In the genomic region with DNA sequence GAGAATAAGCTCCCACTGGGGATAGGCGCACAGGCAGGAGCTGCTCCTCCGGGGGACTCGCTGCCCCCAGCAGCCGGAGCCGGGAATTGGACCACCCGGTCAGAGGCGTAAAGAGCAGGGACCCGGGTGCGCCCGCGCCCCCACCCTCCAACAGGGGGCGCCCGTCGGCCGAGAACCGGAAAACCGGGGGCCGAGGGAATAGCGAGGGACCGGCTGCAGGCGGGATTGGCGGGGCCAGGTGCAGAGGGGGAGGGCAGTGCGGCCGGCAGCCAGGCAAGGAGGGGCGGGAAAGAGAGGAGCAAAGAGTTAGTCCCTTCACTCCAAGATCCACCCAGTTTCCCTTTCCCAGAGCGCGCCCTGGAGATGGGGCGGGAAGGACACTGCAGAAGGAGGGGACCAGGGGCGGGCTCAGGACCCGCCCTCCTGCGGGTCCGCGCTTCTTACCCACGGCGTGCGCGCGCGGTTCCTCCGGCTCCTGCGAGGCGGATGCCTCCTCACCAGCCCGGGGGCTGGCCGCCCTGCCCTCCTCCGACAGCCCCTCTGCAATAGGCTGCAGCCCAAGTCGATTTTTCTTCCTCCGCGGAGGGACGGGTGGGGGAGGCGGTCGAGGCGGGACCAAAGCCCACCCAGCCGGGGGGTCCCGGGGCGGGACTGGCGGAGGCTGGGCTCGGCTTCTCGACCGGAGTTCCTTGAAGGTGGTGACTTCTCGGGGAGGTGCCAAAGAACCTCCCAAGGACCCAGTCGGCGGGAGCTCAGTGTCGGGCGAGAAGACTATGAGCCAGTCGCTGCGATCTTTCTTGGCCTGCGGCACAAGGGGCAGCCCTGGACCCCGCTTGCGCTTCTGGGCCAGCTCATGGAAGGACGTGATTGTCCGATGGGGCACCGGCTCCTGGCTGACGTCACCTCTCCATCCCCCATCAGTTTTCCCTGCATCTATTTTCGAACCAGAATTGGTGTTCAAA, we compare ENCODE assay signal across 8 mouse cellular contexts. TPM values are rescaled to one million over a fixed set of nuclear protein-coding genes. Genes with fewer than 3 reads are reported as not detected.
DNase-seq lines count a peak whose midpoint lies in the region; ATAC-seq and TF ChIP-seq lines count a peak whose summit lies in the region.

No protein-coding gene starts in this region.

- H3K36me3 ChIP-seq in embryonic facial prominence, embryonic 12.5 days: peaks cover 29% of the 10 kb centered on the region
- H3K36me3 ChIP-seq in kidney, adult 2 months (ENCODE audit: control insufficient read depth, insufficient read depth, low read length): no peaks in the 10 kb centered on the region
- H3K36me3 ChIP-seq in limb, embryonic 13.5 days: peaks cover 29% of the 10 kb centered on the region
- peaks cover 25% of the 10 kb centered on the region for H3K36me3 ChIP-seq in midbrain, embryonic 15.5 days (replicated peaks)

- no peaks in the 10 kb centered on the region for H3K9me3 ChIP-seq in embryonic facial prominence, embryonic 12.5 days
- H3K9me3 ChIP-seq in limb, embryonic 13.5 days: no peaks in the 10 kb centered on the region
- H3K9me3 ChIP-seq in midbrain, embryonic 15.5 days: no peaks in the 10 kb centered on the region

- TF ChIP-seq POLR2A in kidney, adult 2 months (IDR thresholded peaks at IDR 0.05; ENCODE audit: low read depth, low read length): no peak

- under 1% methylated on average over 70 of the region's 74 CpGs for WGBS in embryonic facial prominence, embryonic 12.5 days
- WGBS in kidney, adult 2 months: under 1% methylated on average over 74 of the region's 74 CpGs
- under 1% methylated on average over 68 of the region's 74 CpGs for WGBS in limb, embryonic 13.5 days
- under 1% methylated on average over 70 of the region's 74 CpGs for WGBS in midbrain, embryonic 15.5 days

- peak overlapping the region; percentile 65 for H3K4me3 ChIP-seq in embryonic facial prominence, embryonic 12.5 days
- H3K4me3 ChIP-seq in kidney, adult 2 months (ENCODE audit: insufficient read depth, low read depth, low read length): peak overlapping the region; percentile 62
- peak overlapping the region; percentile 59 for H3K4me3 ChIP-seq in limb, embryonic 13.5 days
- peak overlapping the region; percentile 56 for H3K4me3 ChIP-seq in midbrain, embryonic 15.5 days

- H3K9ac ChIP-seq in embryonic facial prominence, embryonic 12.5 days: peak overlapping the region; percentile 72
- peak overlapping the region; percentile 74 for H3K9ac ChIP-seq in limb, embryonic 13.5 days
- peak overlapping the region; percentile 75 for H3K9ac ChIP-seq in midbrain, embryonic 15.5 days

- peak overlapping the region; percentile 78 for H3K27ac ChIP-seq in embryonic facial prominence, embryonic 12.5 days
- no peak overlapping the region for H3K27ac ChIP-seq in kidney, adult 2 months (ENCODE audit: insufficient read depth, low read depth, low read length)
- peak overlapping the region; percentile 88 for H3K27ac ChIP-seq in limb, embryonic 13.5 days
- peak overlapping the region; percentile 86 for H3K27ac ChIP-seq in midbrain, embryonic 15.5 days

- peak; percentile 67 for ATAC-seq in embryonic facial prominence, embryonic 12.5 days (ENCODE audit: insufficient number of reproducible peaks, insufficient read depth, low FRiP score, low TSS enrichment)
- ATAC-seq in limb, embryonic 13.5 days (ENCODE audit: low FRiP score, low read depth): peak; percentile 78
- ATAC-seq in midbrain, embryonic 15.5 days (replicated peaks): peak; percentile 28

- H3K27me3 ChIP-seq in embryonic facial prominence, embryonic 12.5 days: peaks cover 23% of the 10 kb centered on the region
- no peaks in the 10 kb centered on the region for H3K27me3 ChIP-seq in kidney, adult 2 months (replicated peaks; ENCODE audit: control insufficient read depth, insufficient read depth, low read length)
- H3K27me3 ChIP-seq in limb, embryonic 13.5 days: peaks cover 33% of the 10 kb centered on the region
- 0 out of 2 replicates have a peak, but pooled peaks cover 2% of the 10 kb centered on the region for H3K27me3 ChIP-seq in midbrain, embryonic 15.5 days (replicated peaks)

- peaks cover 35% of the 10 kb centered on the region for H3K4me1 ChIP-seq in embryonic facial prominence, embryonic 12.5 days
- H3K4me1 ChIP-seq in kidney, adult 2 months (ENCODE audit: control insufficient read depth, insufficient read depth, low read length): peaks cover 4% of the 10 kb centered on the region; the same call in 1 of the 2 replicates
- H3K4me1 ChIP-seq in limb, embryonic 13.5 days: peaks cover 50% of the 10 kb centered on the region
- H3K4me1 ChIP-seq in midbrain, embryonic 15.5 days: peaks cover 38% of the 10 kb centered on the region

- DNase-seq in 416B (ENCODE audit: low read depth): peak; percentile 75
- DNase-seq in adrenal gland, postnatal 25 days: peak; percentile 89
- peak; percentile 88 to 90 for DNase-seq in heart, adult 18-20 months
- peak; percentile 83 for DNase-seq in kidney, adult 2 months
- peak; percentile 63 to 77 for DNase-seq in spleen, postnatal 14 days (ENCODE audit: low spot score in 2 of 2)

- TF ChIP-seq CTCF in kidney, adult 2 months (conservative IDR thresholded peaks at IDR 0.05; ENCODE audit: insufficient read depth, insufficient read length, low read depth, low read length): peak; percentile 47

- peak overlapping the region; percentile 100 for H3K4me2 ChIP-seq in embryonic facial prominence, embryonic 12.5 days (replicated peaks)
- H3K4me2 ChIP-seq in limb, embryonic 13.5 days (replicated peaks): peak overlapping the region; percentile 98
- H3K4me2 ChIP-seq in midbrain, embryonic 15.5 days: peak overlapping the region; percentile 92

RNA-seq across cellular contexts. Expression of a gene that starts 2.1 kb away (rescaled TPM):
- total RNA-seq in adrenal gland, postnatal 25 days (2021): 21.6 and 30.2 TPM in 2 replicates
- polyA plus RNA-seq in embryonic facial prominence, embryonic 12.5 days (2016; fragmentation: Nextera tagmentation; extraction: Ambion mirVana): 26.5 and 33.7 TPM in 2 replicates
- 10 to 100 TPM; 25.9 to 30.0 TPM for total RNA-seq in heart, adult 18-20 months (2021)
- polyA plus RNA-seq in kidney, adult 2 months (2012; rRNA removed): 33.6 and 34.5 TPM in 2 replicates
- polyA plus RNA-seq in limb, embryonic 13.5 days (2015; fragmentation: Nextera tagmentation; extraction: Ambion mirVana): 30.9 and 32.7 TPM in 2 replicates
- 111 and 113 TPM in 2 replicates for polyA plus RNA-seq in midbrain, embryonic 15.5 days (2015; fragmentation: Nextera tagmentation; extraction: Ambion mirVana)

RNA-seq across cellular contexts. Expression of a gene that starts 9.9 kb away (rescaled TPM):
- total RNA-seq in adrenal gland, postnatal 25 days (2021): 0.39 TPM in 1 of 2 replicates, not detected in the other
- not detected in 2 replicates for polyA plus RNA-seq in embryonic facial prominence, embryonic 12.5 days (2016; fragmentation: Nextera tagmentation; extraction: Ambion mirVana)
- not detected for total RNA-seq in heart, adult 18-20 months (2021)
- not detected in 2 replicates for polyA plus RNA-seq in kidney, adult 2 months (2012; rRNA removed)
- polyA plus RNA-seq in limb, embryonic 13.5 days (2015; fragmentation: Nextera tagmentation; extraction: Ambion mirVana): not detected in 2 replicates
- polyA plus RNA-seq in midbrain, embryonic 15.5 days (2015; fragmentation: Nextera tagmentation; extraction: Ambion mirVana): 0.11 TPM in 1 of 2 replicates, not detected in the other

RNA-seq across cellular contexts. Expression of a gene that starts 10.8 kb away (rescaled TPM):
- 830 and 852 TPM in 2 replicates for total RNA-seq in adrenal gland, postnatal 25 days (2021)
- 258 and 265 TPM in 2 replicates for polyA plus RNA-seq in embryonic facial prominence, embryonic 12.5 days (2016; fragmentation: Nextera tagmentation; extraction: Ambion mirVana)
- 10 to 100 TPM; 24.2 to 25.6 TPM for total RNA-seq in heart, adult 18-20 months (2021)
- 40.3 and 54.9 TPM in 2 replicates for polyA plus RNA-seq in kidney, adult 2 months (2012; rRNA removed)
- 194 and 207 TPM in 2 replicates for polyA plus RNA-seq in limb, embryonic 13.5 days (2015; fragmentation: Nextera tagmentation; extraction: Ambion mirVana)
- 461 and 488 TPM in 2 replicates for polyA plus RNA-seq in midbrain, embryonic 15.5 days (2015; fragmentation: Nextera tagmentation; extraction: Ambion mirVana)

RNA-seq across cellular contexts. Expression of a gene that starts 45.0 kb away (rescaled TPM):
- total RNA-seq in adrenal gland, postnatal 25 days (2021): 1.6 TPM in 1 of 2 replicates, not detected in the other
- polyA plus RNA-seq in embryonic facial prominence, embryonic 12.5 days (2016; fragmentation: Nextera tagmentation; extraction: Ambion mirVana): 0.27 and 1.0 TPM in 2 replicates
- total RNA-seq in heart, adult 18-20 months (2021): not detected
- 79.3 and 96.0 TPM in 2 replicates for polyA plus RNA-seq in kidney, adult 2 months (2012; rRNA removed)
- 0.33 and 0.68 TPM in 2 replicates for polyA plus RNA-seq in limb, embryonic 13.5 days (2015; fragmentation: Nextera tagmentation; extraction: Ambion mirVana)
- polyA plus RNA-seq in midbrain, embryonic 15.5 days (2015; fragmentation: Nextera tagmentation; extraction: Ambion mirVana): 0.05 and 0.14 TPM in 2 replicates

Comparison
In these comparisons a context has a peak if more than half of its experiments do, and no peak if none do; other contexts are left out.
1. ATAC-seq: peak in every context shown above with its lines; median percentile 78 in limb, embryonic 13.5 days; 67 in embryonic facial prominence, embryonic 12.5 days; 28 in midbrain, embryonic 15.5 days.